Mouse (Mus musculus) erythroblast, embryonic 14.5 days (primary cell): ENCODE data around the gene Rcor1.

ENCODE experiments used
- GATA1 ChIP-seq: IDR thresholded peaks from 2 replicates; pipeline ENCODE4 v1.6.1; 2012; ENCODE audit warnings: low read length, inconsistent platforms, mixed read lengths
- TAL1 ChIP-seq: IDR thresholded peaks from 3 replicates; pipeline ENCODE4 v1.6.1; 2012; ENCODE audit warnings: low read length, inconsistent platforms, mixed read lengths

- TF ChIP-seq TAL1 (no peak), GATA1 (no peak)
Measured at GRCm38 (mm10) chr12:111164310-111164751, 125.2 kb downstream of the Rcor1 start.
